Mouse (Mus musculus) small intestine, adult 2 months (tissue): ENCODE measurements at regions not wholly inside any gene's neighbourhood (a gene's known extent, or its start where the extent isn't known, plus 50 kb on each side); places are given as distances from the start of the nearest gene placed in this dataset.

ENCODE experiments used
- CTCF ChIP-seq: fragments of 200-500 bp; IDR thresholded peaks from 2 replicates; pipeline ENCODE4 v1.5.1; 2012; ENCODE audit warnings: low read depth, mild to moderate bottlenecking, control low read depth, inconsistent platforms, low read length, moderate library complexity, mixed read lengths; ENCODE audit not compliant: insufficient replicate concordance, insufficient read length; ENCODE audit errors: extremely low read depth
- POLR2A ChIP-seq: fragments of 200-500 bp; IDR thresholded peaks from 2 replicates; pipeline ENCODE4 v1.6.1; 2012; ENCODE audit warnings: low read depth, mild to moderate bottlenecking, control low read depth, inconsistent platforms, low read length, moderate library complexity

- TF ChIP-seq CTCF (no peak), POLR2A (no peak)
Observed at GRCm38 (mm10) chr3:151192092-151192491, 245.6 kb upstream of the Adgrl4 start.
